Mouse (Mus musculus) left cerebral cortex, postnatal 10 days (tissue): ENCODE measurements around the gene Cops4. TPM values are rescaled to one million over a fixed set of nuclear protein-coding genes. Genes with fewer than 3 reads are reported as not detected.

Source experiments
- DNase-seq, 2 experiments: peaks; one replicate each; pipeline ENCODE4 v3.0.0; 2021 to 2022; ENCODE audit warnings: low spot score in 2 of 2, mixed read lengths in 1 of 2; ENCODE audit errors: extremely low spot score in 1 of 2
- intact Hi-C: fragments of 180-260 bp; cut with DNase I; formaldehyde crosslinking; loops from one replicate; pipeline ENCODE4 v1.15.1; 2025
- total RNA-seq, 2 experiments: library from RNA; stranded (reverse); gene quantifications; 2 replicates each; pipeline ENCODE4 v1.2.3; 2021

Gene Cops4
- total RNA-seq, 2 experiments from 2014 or later, result 77.1 to 77.9 TPM

GRCm38 (mm10) chr5:100569250-100569934 lies 51.3 kb downstream of the Cops4 start:
- intact Hi-C loops, result no loop called here
- no peak for DNase-seq

- intact Hi-C loops, result no loop called here
- DNase-seq, result no peak
Measured at GRCm38 (mm10) chr5:100569997-100570595, 52.0 kb downstream of the Cops4 start.

GRCm38 (mm10) chr5:100570716-100571115 lies 52.6 kb downstream of the Cops4 start:
- no peak for DNase-seq

GRCm38 (mm10) chr5:100572069-100572468 lies 54.0 kb downstream of the Cops4 start, which contains the start of gene Plac8:
Gene Plac8, minus strand, starts transcription at chr5:100572245.
- intact Hi-C loops, result no loop called here
- DNase-seq, result no peak

More at GRCm38 (mm10) chr5:100570716-100571115, 52.6 kb downstream of the Cops4 start:
- intact Hi-C loops, result no loop called here

GRCm38 (mm10) chr5:100573256-100573655 lies 55.1 kb downstream of the Cops4 start:
- intact Hi-C loops, result no loop called here
- no peak for DNase-seq

GRCm38 (mm10) chr5:100574771-100575170 lies 56.7 kb downstream of the Cops4 start:
- no peak for DNase-seq
- intact Hi-C loops, result no loop called here

- DNase-seq, result no peak
- intact Hi-C loops, result no loop called here
Measured at GRCm38 (mm10) chr5:100578863-100579411, 60.8 kb downstream of the Cops4 start.

- intact Hi-C loops, result no loop called here
- DNase-seq, result no peak
Measured at GRCm38 (mm10) chr5:100581622-100582434, 63.7 kb downstream of the Cops4 start.

GRCm38 (mm10) chr5:100582435-100582826 lies 64.3 kb downstream of the Cops4 start:
- no peak for DNase-seq
- intact Hi-C loops, result no loop called here

- DNase-seq, result no peak
- intact Hi-C loops, result no loop called here
Measured at GRCm38 (mm10) chr5:100583066-100583465, 65.0 kb downstream of the Cops4 start.

GRCm38 (mm10) chr5:100585206-100585644 lies 67.1 kb downstream of the Cops4 start:
- intact Hi-C loops, result no loop called here
- no peak for DNase-seq

- intact Hi-C loops, result no loop called here
Measured at GRCm38 (mm10) chr5:100585657-100586056, 67.5 kb downstream of the Cops4 start.

GRCm38 (mm10) chr5:100587136-100587535 lies 69.0 kb downstream of the Cops4 start:
- intact Hi-C loops, result no loop called here
- no peak for DNase-seq

More at GRCm38 (mm10) chr5:100585657-100586056, 67.5 kb downstream of the Cops4 start:
- no peak for DNase-seq

- intact Hi-C loops, result no loop called here
- DNase-seq, result no peak
Measured at GRCm38 (mm10) chr5:100587626-100588025, 69.5 kb downstream of the Cops4 start.

- DNase-seq, result no peak
- intact Hi-C loops, result no loop called here
Measured at GRCm38 (mm10) chr5:100590505-100590904, 72.4 kb downstream of the Cops4 start.

- intact Hi-C loops, result no loop called here
- no peak for DNase-seq
Measured at GRCm38 (mm10) chr5:100594803-100595467, 76.8 kb downstream of the Cops4 start.

- no peak for DNase-seq
- intact Hi-C loops, result no loop called here
Measured at GRCm38 (mm10) chr5:100595999-100596398, 77.9 kb downstream of the Cops4 start.
